Mouse (Mus musculus): Measurements from ENCODE around the gene Igsf11.

The Igsf11 gene

GRCm38 (mm10) chr16:38892371-38892770, at the start of gene Igsf11:
Gene Igsf11, plus strand, starts transcription at chr16:38892671.
- DNase-seq (ENCODE audit: low read depth, low spot score): no peak

- peak; percentile 53 for DNase-seq (ENCODE audit: low read depth, low spot score)
These were observed 34.2 kb upstream of the Igsf11 start for GRCm38 (mm10) chr16:38858120-38858749.

GRCm38 (mm10) chr16:38860548-38860947, 31.9 kb upstream of the Igsf11 start:
- DNase-seq (ENCODE audit: low read depth, low spot score): no peak

- no peak for DNase-seq (ENCODE audit: low read depth, low spot score)
These were observed 28.1 kb upstream of the Igsf11 start for GRCm38 (mm10) chr16:38864358-38864757.

- DNase-seq (ENCODE audit: low read depth, low spot score): no peak
These were observed 19.2 kb upstream of the Igsf11 start for GRCm38 (mm10) chr16:38873231-38873630.

GRCm38 (mm10) chr16:38874481-38874880, 18.0 kb upstream of the Igsf11 start:
- no peak for DNase-seq (ENCODE audit: low read depth, low spot score)

GRCm38 (mm10) chr16:38898816-38899425, 6.5 kb downstream of the Igsf11 start:
- DNase-seq (ENCODE audit: low read depth, low spot score): no peak

- no peak for DNase-seq (ENCODE audit: low read depth, low spot score)
These were observed 7.6 kb downstream of the Igsf11 start for GRCm38 (mm10) chr16:38900024-38900423.

- DNase-seq (ENCODE audit: low read depth, low spot score): peak; percentile 92
These were observed 9.8 kb downstream of the Igsf11 start for GRCm38 (mm10) chr16:38902111-38902778.

- DNase-seq (ENCODE audit: low read depth, low spot score): no peak
These were observed 10.5 kb downstream of the Igsf11 start for GRCm38 (mm10) chr16:38903020-38903419.

- no peak for DNase-seq (ENCODE audit: low read depth, low spot score)
These were observed 11.7 kb downstream of the Igsf11 start for GRCm38 (mm10) chr16:38904202-38904601.

GRCm38 (mm10) chr16:38905911-38906310, 13.4 kb downstream of the Igsf11 start:
- DNase-seq (ENCODE audit: low read depth, low spot score): no peak

- no peak for DNase-seq (ENCODE audit: low read depth, low spot score)
These were observed 15.8 kb downstream of the Igsf11 start for GRCm38 (mm10) chr16:38908304-38908703.

GRCm38 (mm10) chr16:38909506-38909905, 17.0 kb downstream of the Igsf11 start:
- no peak for DNase-seq (ENCODE audit: low read depth, low spot score)

- DNase-seq (ENCODE audit: low read depth, low spot score): no peak
These were observed 17.6 kb downstream of the Igsf11 start for GRCm38 (mm10) chr16:38910088-38910487.

- DNase-seq (ENCODE audit: low read depth, low spot score): no peak
These were observed 23.0 kb downstream of the Igsf11 start for GRCm38 (mm10) chr16:38915451-38915850.

GRCm38 (mm10) chr16:38916053-38916786, 23.7 kb downstream of the Igsf11 start:
- no peak for DNase-seq (ENCODE audit: low read depth, low spot score)

GRCm38 (mm10) chr16:38916885-38917284, 24.4 kb downstream of the Igsf11 start:
- DNase-seq (ENCODE audit: low read depth, low spot score): no peak

- DNase-seq (ENCODE audit: low read depth, low spot score): no peak
These were observed 25.6 kb downstream of the Igsf11 start for GRCm38 (mm10) chr16:38918121-38918520.

GRCm38 (mm10) chr16:38920488-38920887, 28.0 kb downstream of the Igsf11 start:
- no peak for DNase-seq (ENCODE audit: low read depth, low spot score)

- no peak for DNase-seq (ENCODE audit: low read depth, low spot score)
These were observed 32.5 kb downstream of the Igsf11 start for GRCm38 (mm10) chr16:38924940-38925339.

GRCm38 (mm10) chr16:38928760-38929159, 36.3 kb downstream of the Igsf11 start:
- DNase-seq (ENCODE audit: low read depth, low spot score): no peak
